Mouse (Mus musculus) yolk sac, embryonic 10.5 days (tissue): Measurements from ENCODE around the gene Prrt4.
"Not testable (repeated sequence)": the region's sequence is repeated elsewhere in the genome, so short reads cannot be mapped to it uniquely, and the experiment has no call there.

Experiments
- DNase-seq: peaks from one replicate; pipeline ENCODE4 v3.0.0-alpha.2; 2017; ENCODE audit warnings: low spot score

Gene Prrt4

GRCm38 (mm10) chr6:29198309-29199222, 19.2 kb upstream of the Prrt4 start:
- peak; percentile 73 for DNase-seq

GRCm38 (mm10) chr6:29195846-29196698, 16.7 kb upstream of the Prrt4 start:
- no peak for DNase-seq

- no peak for DNase-seq
Observed at GRCm38 (mm10) chr6:29195146-29195545, 15.8 kb upstream of the Prrt4 start.

GRCm38 (mm10) chr6:29193961-29194750, 14.8 kb upstream of the Prrt4 start:
- no peak for DNase-seq

GRCm38 (mm10) chr6:29187936-29188335, 8.6 kb upstream of the Prrt4 start:
- no peak for DNase-seq

GRCm38 (mm10) chr6:29179843-29180242, 459 bp upstream of the Prrt4 start:
- no peak for DNase-seq

- no peak for DNase-seq
Observed at GRCm38 (mm10) chr6:29177901-29178879, 1.2 kb downstream of the Prrt4 start.

GRCm38 (mm10) chr6:29175113-29175512, 4.3 kb downstream of the Prrt4 start:
- no peak for DNase-seq

GRCm38 (mm10) chr6:29174368-29174767, 5.0 kb downstream of the Prrt4 start:
- no peak for DNase-seq

- DNase-seq: peak; percentile 79
Observed at GRCm38 (mm10) chr6:29170952-29171388, 8.4 kb downstream of the Prrt4 start.

GRCm38 (mm10) chr6:29170063-29170921, 9.1 kb downstream of the Prrt4 start:
- peak; percentile 32 for DNase-seq

- DNase-seq: no peak
Observed at GRCm38 (mm10) chr6:29169675-29170062, 9.7 kb downstream of the Prrt4 start.

- DNase-seq: no peak
Observed at GRCm38 (mm10) chr6:29168871-29169270, 10.5 kb downstream of the Prrt4 start.

- DNase-seq: no peak
Observed at GRCm38 (mm10) chr6:29166196-29166595, 13.2 kb downstream of the Prrt4 start.

GRCm38 (mm10) chr6:29164314-29165244, 14.8 kb downstream of the Prrt4 start, which contains the start of gene Rbm28:
Gene Rbm28 (minus strand): TSS chr6:29165006.
- DNase-seq: peak; percentile 89

GRCm38 (mm10) chr6:29161291-29161690, 18.1 kb downstream of the Prrt4 start:
- not testable (repeated sequence) for DNase-seq

GRCm38 (mm10) chr6:29160786-29161185, 18.6 kb downstream of the Prrt4 start:
- no peak for DNase-seq

GRCm38 (mm10) chr6:29156326-29156725, 23.1 kb downstream of the Prrt4 start:
- no peak for DNase-seq

- DNase-seq: no peak
Observed at GRCm38 (mm10) chr6:29150001-29150400, 29.4 kb downstream of the Prrt4 start.
